Mouse (Mus musculus) right cerebral cortex, postnatal 25 days (tissue): ENCODE data around the gene Abca4.
"Not testable (repeated sequence)": the region's sequence is repeated elsewhere in the genome, so short reads cannot be mapped to it uniquely, and the experiment has no call there.

Source experiments
- DNase-seq: peaks from one replicate; pipeline ENCODE4 v3.0.0; 2022

Abca4 gene

GRCm38 (mm10) chr3:122221240-122222036, 177.2 kb downstream of the Abca4 start:
- DNase-seq, result no peak

- DNase-seq, result not testable (repeated sequence)
Measured at GRCm38 (mm10) chr3:122226972-122227371, 182.7 kb downstream of the Abca4 start.
